20 mouse cellular contexts compared by ENCODE assay signal in genomic region chr1:119795174-119795573, GRCm38 (mm10).
"Had no signal": no experiment of that assay in that cellular context is flagged by ENCODE, and none has a peak within 500 bp of the region (broad histone marks: within the 10 kb centered on the region; RNA-seq: fewer than 3 reads in every experiment).

No protein-coding gene starts in this region.

- H3K27ac ChIP-seq: limb, embryonic 12.5 days; limb, embryonic 15.5 days; liver, embryonic 14.5 days; macrophage; midbrain, embryonic 12.5 days; midbrain, embryonic 15.5 days; neural tube, embryonic 15.5 days; stomach, embryonic 15.5 days had no signal

- H3K9me3 ChIP-seq: limb, embryonic 12.5 days; limb, embryonic 15.5 days; midbrain, embryonic 12.5 days; midbrain, embryonic 15.5 days; neural tube, embryonic 15.5 days; stomach, embryonic 15.5 days had no signal

- H3K27me3 ChIP-seq: limb, embryonic 12.5 days; limb, embryonic 15.5 days; midbrain, embryonic 12.5 days; midbrain, embryonic 15.5 days; neural tube, embryonic 15.5 days; stomach, embryonic 15.5 days had no signal

- DNase-seq: kidney, adult 2 months; kidney, postnatal 14 days; kidney, postnatal 4 days; left cerebral cortex, postnatal 4 days; liver, postnatal 0 days; lung, embryonic 14.5 days; retina, postnatal 1 day; right cerebral cortex, postnatal 25 days; spleen, adult 18-20 months; thymus, postnatal 25 days had no signal

- H3K36me3 ChIP-seq: limb, embryonic 15.5 days; midbrain, embryonic 12.5 days; midbrain, embryonic 15.5 days; neural tube, embryonic 15.5 days; stomach, embryonic 15.5 days had no signal

- H3K4me3 ChIP-seq: limb, embryonic 12.5 days; limb, embryonic 15.5 days; midbrain, embryonic 12.5 days; midbrain, embryonic 15.5 days; neural tube, embryonic 15.5 days; stomach, embryonic 15.5 days had no signal

- H3K9ac ChIP-seq: limb, embryonic 12.5 days; limb, embryonic 15.5 days; liver, embryonic 14.5 days; liver, postnatal 0 days; lung, embryonic 14.5 days; midbrain, embryonic 12.5 days; midbrain, embryonic 15.5 days; neural tube, embryonic 15.5 days; stomach, embryonic 15.5 days had no signal

- ATAC-seq: liver, postnatal 0 days; lung, postnatal 0 days; midbrain, embryonic 15.5 days had no signal

- H3K4me2 ChIP-seq: limb, embryonic 12.5 days; limb, embryonic 15.5 days; liver, embryonic 11.5 days; lung, embryonic 14.5 days; midbrain, embryonic 12.5 days; midbrain, embryonic 15.5 days; neural tube, embryonic 15.5 days; stomach, embryonic 15.5 days had no signal

- H3K4me1 ChIP-seq: midbrain, embryonic 12.5 days; midbrain, embryonic 15.5 days; stomach, embryonic 15.5 days had no signal
